Mouse (Mus musculus) mature B cell (primary cell): ENCODE data around the gene Gpr153.

Source experiments
- in situ Hi-C: fragments of 300-500 bp; cut with MboI; formaldehyde crosslinking; loops from 2 replicates; pipeline ENCODE4 v1.14.3; 2019

Gene Gpr153

DNA sequence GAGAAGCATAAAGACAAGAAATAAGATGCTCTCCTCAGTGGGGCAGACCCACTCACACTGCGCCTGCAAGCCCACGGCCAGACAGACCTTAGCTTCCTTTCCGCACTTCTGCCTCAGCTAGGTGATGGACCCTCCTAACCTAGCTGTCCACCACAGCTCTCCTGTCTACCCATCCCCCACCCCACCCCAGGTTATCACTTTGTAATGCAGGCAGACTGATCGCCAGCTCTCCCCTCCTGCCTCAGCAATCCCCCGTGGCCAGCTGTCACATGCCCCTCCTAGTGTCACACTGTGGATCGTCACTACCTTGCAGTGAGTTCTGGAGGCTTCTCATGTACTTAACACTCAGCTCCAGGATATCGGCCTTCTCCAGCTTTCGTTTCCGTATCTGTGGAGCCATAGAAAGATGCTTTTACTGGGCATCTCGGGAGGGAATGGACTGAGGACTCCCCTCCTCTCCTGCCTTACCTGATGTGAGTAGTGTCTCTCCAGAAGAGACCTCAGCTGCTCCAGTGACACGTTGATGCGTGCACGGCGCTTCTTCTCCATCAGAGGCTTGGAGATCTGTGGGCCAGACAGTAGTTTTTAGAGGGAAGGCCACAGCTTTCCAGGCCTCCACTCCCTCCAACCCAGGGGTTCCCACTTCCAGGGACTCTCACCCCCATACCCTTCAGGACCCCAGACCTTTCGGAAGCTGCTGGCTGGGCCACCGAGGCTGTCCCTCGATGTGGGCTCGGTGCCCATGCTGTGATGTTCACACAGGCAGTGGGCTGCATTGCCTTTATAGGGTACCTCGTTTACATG is 13.5 kb downstream of the Gpr153 start:
- in situ Hi-C loops = no loop called here

DNA sequence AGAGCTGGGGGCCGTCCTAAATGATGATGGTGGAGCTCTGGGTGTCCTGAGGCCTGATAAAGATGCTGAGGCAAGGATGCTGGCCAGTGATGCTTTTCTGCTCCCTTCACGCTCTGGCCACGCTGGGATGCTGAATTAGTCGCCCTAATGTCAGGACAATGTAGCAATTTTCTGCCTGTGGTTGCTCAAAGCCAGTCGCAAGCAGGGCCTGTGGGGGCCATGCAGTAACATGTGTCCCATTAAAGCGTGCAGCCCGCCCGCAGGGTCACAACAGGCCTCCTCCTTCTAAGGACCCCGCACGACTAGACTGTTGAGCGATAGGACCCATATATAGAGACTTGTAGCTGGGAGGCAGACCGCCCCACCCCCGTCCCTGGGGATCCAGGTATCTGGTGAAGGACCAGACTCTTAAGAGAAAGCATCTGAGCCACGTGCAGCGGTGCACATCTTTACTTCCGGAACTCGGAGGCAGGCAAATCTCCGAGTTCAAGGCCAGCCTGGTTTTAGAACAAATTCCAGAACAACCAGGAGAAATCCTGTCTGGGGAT is 14.4 kb downstream of the Gpr153 start:
- in situ Hi-C loops = no loop called here

DNA sequence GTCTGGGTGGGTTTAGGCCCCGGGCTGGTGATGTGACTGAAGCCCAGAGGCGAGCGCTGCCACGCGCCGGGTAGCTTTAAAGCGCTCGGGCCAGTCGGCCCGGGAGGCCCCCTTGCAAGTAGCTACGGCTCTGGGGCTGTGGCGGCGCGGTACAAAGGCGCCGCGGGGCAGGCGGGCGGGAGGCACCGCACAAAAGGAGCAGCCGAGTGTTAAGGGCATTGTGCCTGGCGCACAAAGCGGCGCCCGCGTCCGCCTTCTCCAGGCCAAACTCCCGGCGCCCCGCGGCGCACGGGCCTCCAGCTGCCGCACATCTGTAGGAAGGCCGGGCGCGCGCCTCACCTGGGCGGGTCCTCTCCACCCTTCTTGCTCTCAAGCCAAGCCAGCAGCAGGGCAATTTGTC is 16.4 kb downstream of the Gpr153 start:
- in situ Hi-C loops = loop anchor here (5.0 kb wide), 1 partner anchor 118 kb away; no protein-coding TSS in a partner anchor

DNA sequence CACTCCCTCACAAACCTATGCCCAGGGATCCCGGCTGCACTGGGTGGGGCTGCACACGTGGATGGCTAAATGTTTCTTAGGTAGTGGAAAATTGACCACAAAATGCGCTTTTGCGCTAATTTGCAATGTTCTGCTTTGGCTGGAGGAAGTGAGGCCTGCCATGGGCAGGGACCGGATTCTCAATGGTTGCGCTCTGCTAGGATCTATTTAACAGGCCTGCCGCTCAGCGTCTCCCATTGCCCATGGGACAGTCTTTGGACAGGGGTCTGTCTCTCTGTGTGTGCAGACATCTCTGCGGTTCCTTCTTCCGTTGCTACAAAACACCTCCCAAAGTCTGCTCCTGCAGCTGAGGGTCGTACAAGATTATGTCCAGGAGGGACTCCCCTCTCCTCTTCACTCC is 17.0 kb downstream of the Gpr153 start:
- in situ Hi-C loops = loop anchor here (5.0 kb wide), 1 partner anchor 119 kb away; no protein-coding TSS in a partner anchor

DNA sequence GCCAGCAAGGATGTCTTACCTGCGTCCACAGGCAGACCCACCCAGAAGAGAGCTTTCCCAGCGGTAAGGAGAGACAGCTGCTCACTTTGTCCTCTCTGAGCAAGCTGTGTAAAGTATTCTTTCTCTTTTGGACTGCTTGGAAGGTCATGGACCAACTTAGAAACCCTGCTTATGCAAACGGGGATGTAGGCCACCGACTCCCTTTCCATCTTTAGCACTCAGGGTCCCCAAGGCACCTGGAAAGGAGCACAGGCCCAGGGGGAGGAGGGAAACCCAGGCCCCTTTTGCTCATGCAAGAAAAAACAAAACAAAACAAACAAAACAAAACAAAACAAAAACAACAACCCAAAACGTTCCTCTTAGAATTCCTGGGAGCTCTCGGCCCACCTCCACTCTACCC is 17.5 kb downstream of the Gpr153 start, which contains the start of gene Hes3:
Gene Hes3, minus strand, starts transcription at position 101 of the 400 bp plus-strand sequence.
- in situ Hi-C loops = loop anchor here (5.0 kb wide), 1 partner anchor 119 kb away; no protein-coding TSS in a partner anchor

DNA sequence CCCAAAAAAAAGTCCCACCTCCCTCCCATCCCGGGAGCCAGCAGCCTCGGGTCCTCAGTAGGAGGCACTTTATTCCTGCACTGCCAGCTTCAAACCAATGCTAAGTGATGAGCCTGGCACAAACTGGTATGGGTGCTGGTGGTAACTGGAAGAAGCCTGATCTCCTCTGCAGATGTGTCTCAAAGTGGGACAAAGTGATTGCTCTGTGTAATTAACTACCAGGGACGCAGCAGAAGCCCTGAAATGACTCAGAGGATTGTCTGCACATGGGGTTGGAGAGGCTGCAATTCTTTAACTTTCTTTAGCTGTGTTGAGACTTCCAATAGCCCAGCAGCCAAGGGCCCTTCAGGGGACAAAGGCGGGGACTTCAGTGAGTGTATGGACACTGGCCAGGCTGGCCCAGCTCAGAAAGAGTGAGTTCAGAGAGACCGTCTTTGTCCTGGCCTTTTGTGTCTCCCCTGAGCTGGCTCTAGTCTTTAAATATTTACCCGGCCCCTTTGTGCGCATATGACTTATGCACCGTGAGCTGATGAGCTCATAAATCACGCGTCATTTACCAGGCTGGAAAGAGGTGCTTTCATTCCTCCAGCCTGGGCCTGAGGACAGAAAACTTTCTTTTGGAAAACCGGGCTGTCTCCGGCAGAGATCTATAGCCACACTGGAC is 18.2 kb downstream of the Gpr153 start:
- in situ Hi-C loops = loop anchor here (5.0 kb wide), 1 partner anchor 120 kb away; no protein-coding TSS in a partner anchor

DNA sequence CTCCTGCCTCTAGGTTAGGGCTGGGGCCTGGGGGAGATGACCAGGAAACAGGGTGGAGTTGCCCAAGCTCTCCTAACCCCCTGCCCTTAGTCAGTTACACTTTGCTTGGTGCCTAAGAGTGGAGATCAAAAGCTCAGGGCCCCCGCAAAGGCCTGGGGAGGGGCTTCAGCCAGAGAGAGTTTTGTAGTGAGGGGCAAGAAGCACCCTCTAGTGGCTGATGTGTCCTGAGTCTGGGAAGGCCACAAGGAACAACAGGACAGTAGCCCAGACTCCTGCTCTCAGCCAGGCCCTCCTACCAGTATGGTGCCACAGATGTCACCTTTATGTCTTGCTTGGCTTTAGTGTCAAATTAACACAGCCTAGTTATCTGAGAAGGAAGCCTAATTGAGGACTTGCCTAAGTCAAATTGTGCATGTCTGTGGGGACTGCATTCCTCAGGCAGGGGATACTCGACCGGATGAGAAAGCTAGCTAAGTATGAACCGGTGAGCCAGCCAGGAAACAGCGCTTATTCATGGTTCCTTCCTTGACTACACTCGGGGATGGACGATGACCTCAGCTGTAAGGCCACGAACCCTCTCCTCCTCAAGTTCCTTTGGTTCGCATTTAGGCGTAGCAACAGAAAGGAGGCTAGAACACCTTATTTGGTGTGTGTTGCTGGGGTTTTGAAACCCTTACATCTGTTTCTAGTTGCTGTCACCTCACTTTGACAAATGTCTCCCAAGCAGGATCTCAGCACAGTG is 20.3 kb downstream of the Gpr153 start:
- in situ Hi-C loops = loop anchor here (5.0 kb wide), 1 partner anchor 122 kb away; no protein-coding TSS in a partner anchor

DNA sequence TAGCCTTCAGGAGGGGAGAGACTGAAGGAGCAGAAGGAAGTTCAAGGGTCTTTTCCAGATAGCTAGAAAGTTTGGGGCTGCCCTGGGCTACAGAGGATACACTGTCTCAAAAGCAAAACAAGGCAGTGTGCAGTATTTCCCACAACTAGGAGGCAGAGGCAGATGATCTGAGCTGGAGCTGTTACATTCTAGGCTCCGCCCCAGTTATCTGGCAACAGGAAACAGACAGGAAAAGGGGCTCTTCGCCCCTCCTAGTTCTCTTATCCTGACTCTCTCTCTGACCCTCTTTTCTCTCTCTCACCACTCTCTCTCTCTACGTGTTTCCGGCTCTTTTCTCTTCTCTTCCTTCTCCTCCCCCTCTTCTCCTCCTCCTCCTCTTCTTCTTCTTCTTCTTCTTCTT is 21.9 kb downstream of the Gpr153 start:
- in situ Hi-C loops = no loop called here

DNA sequence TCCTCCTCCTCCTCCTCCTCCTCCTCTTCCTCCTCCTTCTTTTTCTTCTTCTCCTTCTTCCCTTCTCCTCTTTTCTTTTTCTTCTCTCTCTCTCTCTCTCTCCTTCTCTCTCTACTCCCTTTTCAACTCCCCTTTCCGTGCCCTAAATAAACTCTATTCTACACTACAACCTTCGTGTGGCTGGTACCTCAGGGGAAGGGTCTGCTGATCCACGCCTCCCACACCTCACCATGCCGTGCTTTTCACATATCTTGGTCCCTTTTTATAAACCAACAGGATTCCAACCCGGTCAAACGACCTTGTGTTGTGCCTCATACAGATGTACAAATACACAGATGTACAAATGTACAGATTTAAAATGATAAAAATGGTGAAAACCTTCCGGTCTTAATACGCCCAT is 22.3 kb downstream of the Gpr153 start:
- in situ Hi-C loops = no loop called here

DNA sequence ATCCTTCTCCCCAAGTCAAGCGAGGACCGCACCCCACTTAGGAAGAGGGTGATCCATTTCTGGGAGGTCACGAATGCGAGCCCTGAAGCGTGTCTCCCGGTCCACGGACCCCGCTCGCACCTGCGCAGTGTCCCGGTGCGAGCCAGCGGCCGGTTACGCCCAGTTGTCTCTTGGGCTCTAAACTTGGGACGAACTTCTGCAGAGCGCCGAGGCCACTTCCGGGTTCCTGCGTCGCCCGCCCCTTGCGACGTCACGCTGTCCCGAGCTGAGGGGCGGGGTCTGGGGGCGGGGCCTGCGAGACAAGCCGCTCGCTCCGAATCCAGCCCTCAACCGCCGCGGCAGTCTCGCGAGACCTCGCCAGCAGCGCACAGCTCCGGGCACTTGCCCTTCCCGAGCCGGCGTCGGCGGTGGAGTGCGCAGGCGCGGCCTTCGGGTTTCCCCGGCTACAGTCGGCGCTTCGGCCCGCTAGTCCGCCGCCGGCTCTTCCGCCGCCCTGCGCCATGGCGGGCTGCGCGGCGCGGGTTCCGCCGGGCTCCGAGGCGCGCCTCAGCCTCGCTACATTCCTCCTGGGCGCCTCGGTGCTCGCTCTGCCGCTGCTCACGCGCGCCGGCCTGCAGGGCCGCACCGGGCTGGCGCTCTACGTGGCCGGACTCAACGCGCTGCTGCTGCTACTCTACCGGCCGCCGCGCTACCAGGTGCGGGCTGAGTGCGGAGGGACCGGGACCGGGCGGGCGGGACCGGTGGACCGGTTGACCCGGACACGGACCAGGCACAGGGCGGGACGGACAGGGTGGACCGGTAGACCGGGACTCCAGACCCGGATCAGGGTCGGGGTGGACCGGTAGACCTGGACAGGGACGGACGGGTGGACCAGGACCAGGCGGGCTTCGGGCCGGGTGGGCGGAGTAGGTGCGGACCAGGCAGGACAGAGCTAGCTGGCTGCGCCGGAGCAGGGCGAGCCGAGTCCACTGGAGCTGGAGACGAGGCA is 23.1 kb downstream of the Gpr153 start, which contains the start of gene Icmt:
Gene Icmt, plus strand, starts transcription at position 354 of the 988 bp plus-strand sequence.
- in situ Hi-C loops = no loop called here

DNA sequence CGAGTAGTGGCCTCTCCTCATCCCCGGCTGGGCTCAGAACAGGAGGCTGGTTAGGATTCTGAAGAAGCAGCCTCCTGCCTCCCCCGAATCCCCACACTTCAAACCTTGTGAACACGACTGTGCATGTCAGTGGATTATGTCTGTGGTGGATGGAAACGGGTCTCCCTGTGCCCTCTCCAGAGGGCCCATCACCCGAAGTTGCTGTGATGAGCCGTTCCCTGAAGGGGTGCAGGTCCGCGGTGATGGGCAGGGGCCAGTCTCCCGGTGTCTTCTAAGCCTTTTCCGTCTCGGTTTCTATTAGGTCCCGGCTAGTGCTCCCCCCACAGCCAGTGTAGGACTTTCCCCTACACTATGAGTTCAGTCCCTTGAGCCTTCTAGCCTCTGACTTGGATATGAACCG is 24.8 kb downstream of the Gpr153 start:
- in situ Hi-C loops = no loop called here

DNA sequence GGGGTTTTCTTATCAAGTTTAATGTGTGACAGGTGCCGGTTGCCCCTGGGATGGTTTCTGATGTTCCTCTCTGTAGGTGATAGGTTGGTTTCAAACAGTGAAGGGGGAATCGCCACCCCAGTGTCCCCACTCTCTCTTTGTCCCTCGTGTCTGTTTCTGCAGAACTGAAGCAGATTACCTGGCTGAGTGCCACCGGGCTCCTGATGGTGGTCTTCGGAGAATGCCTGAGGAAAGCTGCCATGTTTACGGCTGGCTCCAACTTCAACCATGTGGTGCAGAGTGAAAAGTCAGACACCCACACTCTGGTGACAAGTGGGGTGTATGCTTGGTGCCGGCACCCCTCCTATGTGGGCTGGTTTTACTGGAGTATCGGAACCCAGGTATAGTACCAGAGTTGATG is 26.3 kb downstream of the Gpr153 start:
- in situ Hi-C loops = no loop called here

DNA sequence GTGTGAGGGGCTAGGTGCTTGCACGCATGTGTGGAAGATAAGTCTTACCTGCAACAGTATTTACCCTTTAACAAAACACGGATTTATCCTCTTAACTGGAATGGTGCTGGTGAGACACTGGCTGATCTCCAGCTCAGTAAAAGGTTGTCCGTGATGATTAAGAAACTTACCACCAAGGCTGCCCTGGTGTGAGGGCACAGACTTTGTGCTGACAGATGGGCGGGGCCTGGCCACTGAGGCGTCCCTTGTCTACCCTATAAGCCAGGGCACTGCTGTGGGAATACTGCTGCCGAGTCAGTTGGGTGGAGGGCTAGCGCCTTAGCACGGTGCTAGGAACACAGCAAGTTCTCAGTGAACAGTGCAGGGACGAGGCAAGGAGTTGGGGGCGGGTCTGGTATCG is 28.0 kb downstream of the Gpr153 start:
- in situ Hi-C loops = no loop called here

DNA sequence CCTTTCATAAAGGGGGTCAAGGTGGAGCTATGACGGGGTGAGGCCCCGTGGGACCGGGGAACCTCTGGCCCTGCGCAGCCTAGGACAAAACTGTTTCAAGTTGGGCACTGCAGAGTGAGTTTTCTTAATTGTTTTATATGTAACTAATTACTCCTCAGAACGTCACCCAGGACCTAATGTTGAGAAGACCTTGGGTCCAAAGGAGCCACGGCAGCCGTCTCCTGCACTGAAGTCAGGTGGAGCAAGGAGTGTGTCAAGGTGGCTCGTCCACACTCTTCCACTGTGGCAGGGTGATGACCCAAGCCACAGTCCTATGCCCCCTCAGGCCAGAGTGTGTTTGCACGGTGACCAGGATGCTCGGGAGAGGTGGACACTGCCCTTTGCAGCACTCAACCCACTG is 29.1 kb downstream of the Gpr153 start:
- in situ Hi-C loops = no loop called here

DNA sequence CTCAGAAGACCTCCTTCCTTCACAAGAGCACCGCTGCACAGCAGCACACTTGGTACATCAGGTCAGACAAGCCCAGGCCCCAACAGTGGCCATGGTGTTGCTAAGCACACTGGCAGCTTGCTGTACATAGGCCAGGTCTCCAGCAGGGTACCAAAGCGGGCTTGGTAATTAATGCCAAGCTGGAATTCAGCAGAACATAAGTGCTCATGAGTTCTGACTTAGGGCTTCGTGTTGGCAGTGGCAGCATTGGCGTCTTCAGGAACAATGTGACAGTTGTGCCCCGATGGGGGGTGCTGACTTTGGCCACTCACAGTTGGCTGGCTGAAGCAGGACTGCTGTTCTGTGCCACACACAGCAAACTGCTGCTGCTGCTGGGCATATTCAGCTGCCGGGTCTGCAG is 30.7 kb downstream of the Gpr153 start:
- in situ Hi-C loops = no loop called here

DNA sequence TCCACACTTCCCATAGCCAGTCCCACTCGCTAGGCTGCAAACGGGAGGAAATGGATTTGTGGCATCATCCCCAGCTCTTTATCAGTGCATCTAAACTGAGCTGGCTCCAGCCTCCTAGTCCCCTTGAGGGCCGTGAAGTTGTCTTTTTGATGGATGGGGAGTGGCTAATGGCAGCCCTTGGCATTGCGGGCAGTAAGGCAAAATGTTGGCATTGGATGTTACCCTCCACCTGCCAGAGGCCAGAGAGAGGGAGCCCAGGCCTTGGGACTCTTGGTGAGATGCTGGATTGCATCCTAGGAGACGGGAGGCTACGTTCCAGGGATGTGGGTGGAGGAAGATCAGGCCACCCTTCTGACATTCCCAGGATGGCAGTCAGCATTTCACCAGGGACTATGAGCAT is 32.0 kb downstream of the Gpr153 start:
- in situ Hi-C loops = no loop called here

DNA sequence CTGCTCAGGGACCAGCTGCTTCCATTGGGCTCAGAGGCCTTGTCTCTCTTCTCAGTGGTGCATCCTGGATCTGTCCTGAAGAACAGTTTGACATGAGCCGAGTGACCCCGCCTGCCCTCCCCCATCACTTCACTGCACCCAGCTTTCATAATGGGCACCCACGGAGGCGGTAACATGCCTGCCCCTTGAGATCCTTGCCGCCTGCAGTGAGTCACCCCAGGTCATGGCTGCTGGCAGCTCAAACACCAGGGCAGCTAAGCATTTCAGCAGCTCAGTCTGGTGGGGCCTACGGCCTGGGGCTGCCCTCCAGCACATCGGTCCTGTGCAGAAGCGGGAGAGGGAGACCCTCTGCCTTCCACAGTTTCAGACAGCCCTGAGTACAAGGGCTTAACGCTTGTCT is 33.5 kb downstream of the Gpr153 start:
- in situ Hi-C loops = no loop called here

DNA sequence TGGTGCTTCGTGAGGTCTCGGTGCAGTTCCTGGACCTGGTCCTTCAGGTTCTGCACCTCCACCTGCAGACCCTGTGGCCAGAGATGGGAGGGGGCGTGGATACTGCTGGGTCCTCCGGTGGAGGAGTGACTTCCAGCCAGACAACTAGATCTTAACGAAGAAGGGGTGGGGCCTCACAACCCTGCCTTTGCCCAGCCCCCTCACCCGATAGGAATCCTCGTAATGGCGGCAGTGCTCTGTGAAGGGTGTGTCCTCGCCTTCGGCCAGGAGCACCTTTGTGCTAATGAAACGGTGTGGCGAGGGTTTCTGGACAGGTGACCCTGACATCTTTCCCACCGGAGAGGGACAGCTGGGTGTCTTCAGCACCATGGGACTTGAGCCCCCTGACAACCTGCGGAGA is 38.2 kb downstream of the Gpr153 start:
- in situ Hi-C loops = no loop called here

DNA sequence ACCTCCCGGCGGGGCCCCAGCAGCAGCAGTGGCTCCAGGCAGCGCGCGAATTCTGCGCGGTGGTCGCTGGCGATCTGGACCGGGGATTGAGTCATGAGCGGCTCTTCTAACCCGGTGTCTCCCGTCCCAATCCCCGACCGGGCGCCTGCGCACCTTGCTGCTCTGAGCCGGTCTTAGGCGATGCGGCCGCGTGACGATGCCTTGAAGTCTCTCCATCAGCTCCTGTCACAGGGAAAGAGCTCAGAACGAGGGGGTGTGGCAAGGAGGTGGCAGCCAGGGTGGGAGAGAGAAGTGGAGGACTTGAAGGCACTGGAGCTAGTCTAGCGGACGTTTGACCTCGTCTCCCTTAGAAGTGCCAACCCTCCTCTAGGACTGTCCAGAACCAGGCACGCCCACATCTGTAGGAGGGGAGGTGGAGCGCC is 39.2 kb downstream of the Gpr153 start:
- in situ Hi-C loops = no loop called here

DNA sequence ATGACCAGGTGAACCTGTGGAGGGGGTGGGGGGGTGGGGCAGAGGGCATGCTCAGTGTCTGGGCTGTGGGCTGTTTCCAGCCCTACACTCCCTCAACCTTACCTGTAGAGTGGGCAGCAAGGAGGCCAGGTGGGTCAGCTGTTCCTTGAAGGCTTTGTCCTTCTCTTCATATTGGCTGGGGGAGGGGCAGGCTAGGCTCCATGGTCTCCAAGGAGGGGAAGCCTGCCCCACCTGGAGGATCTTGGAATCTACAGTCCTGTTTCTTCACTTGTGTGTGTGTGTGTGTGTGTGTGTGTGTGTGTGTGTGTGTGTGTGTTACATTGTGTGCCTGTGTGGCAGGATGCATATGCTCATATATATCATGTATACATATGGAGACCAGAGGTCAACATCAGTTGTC is 39.9 kb downstream of the Gpr153 start:
- in situ Hi-C loops = no loop called here
